In genomic region chr7:98164999-98165528, GRCm38 (mm10) we compare ENCODE assay signal across 8 mouse cellular contexts. TPM values are rescaled to one million over a fixed set of nuclear protein-coding genes. Genes with fewer than 3 reads are reported as not detected.
DNase-seq lines count a peak whose midpoint lies in the region; ATAC-seq and TF ChIP-seq lines count a peak whose summit lies in the region.

No protein-coding gene starts in this region.

- no peak overlapping the region for H3K4me3 ChIP-seq in embryonic fibroblast, embryonic 13.5 days (ENCODE audit: insufficient read depth, low read length)
- no peak overlapping the region for H3K4me3 ChIP-seq in intestine, embryonic 14.5 days (ENCODE audit: low read depth, low read length)
- H3K4me3 ChIP-seq in lung, adult 2 months (replicated peaks; ENCODE audit: extremely low read depth, low read depth, low read length): no peak overlapping the region
- no peak overlapping the region for H3K4me3 ChIP-seq in neural tube, embryonic 13.5 days

- H3K9me3 ChIP-seq in intestine, embryonic 14.5 days (ENCODE audit: control insufficient read depth, low read length): no peaks in the 10 kb centered on the region
- H3K9me3 ChIP-seq in neural tube, embryonic 13.5 days: no peaks in the 10 kb centered on the region

- 53% methylated on average over 10 of the region's 10 CpGs for WGBS in intestine, embryonic 14.5 days
- WGBS in lung, adult 2 months: 11% methylated on average over 10 of the region's 10 CpGs
- 40% methylated on average over 10 of the region's 10 CpGs for WGBS in neural tube, embryonic 13.5 days

- H3K27me3 ChIP-seq in intestine, embryonic 14.5 days (replicated peaks; ENCODE audit: control insufficient read depth, insufficient read depth, low read length): no peaks in the 10 kb centered on the region
- no peaks in the 10 kb centered on the region for H3K27me3 ChIP-seq in neural tube, embryonic 13.5 days

- no peak for ATAC-seq in intestine, embryonic 14.5 days (replicated peaks; ENCODE audit: low FRiP score, low TSS enrichment, low read depth)
- peak; percentile 25; the same call in 1 of the 2 replicates for ATAC-seq in neural tube, embryonic 13.5 days (ENCODE audit: low read depth)

- no peak overlapping the region for H3K9ac ChIP-seq in intestine, embryonic 14.5 days (ENCODE audit: low read length)
- peak overlapping the region; percentile 50; the same call in 1 of the 2 replicates for H3K9ac ChIP-seq in neural tube, embryonic 13.5 days

- TF ChIP-seq POLR2A in embryonic fibroblast, embryonic 13.5 days (IDR thresholded peaks at IDR 0.05; ENCODE audit: low read depth, low read length): no peak
- no peak for TF ChIP-seq POLR2A in lung, adult 2 months (IDR thresholded peaks at IDR 0.05; ENCODE audit: borderline replicate concordance, extremely low read depth, low read depth, low read length)

- H3K4me2 ChIP-seq in intestine, embryonic 14.5 days (ENCODE audit: low read length): no peak overlapping the region
- H3K4me2 ChIP-seq in neural tube, embryonic 13.5 days: no peak overlapping the region

- peak overlapping the region; percentile 11; the same call in 1 of the 2 replicates for H3K27ac ChIP-seq in embryonic fibroblast, embryonic 13.5 days (ENCODE audit: insufficient read depth, low read length)
- 0 out of 2 replicates have a peak overlapping the region, but pooled peaks have one; percentile 11 for H3K27ac ChIP-seq in intestine, embryonic 14.5 days (ENCODE audit: low read depth)
- H3K27ac ChIP-seq in neural tube, embryonic 13.5 days (replicated peaks): peak overlapping the region; percentile 67

- peaks cover 3% of the 10 kb centered on the region for H3K4me1 ChIP-seq in embryonic fibroblast, embryonic 13.5 days (ENCODE audit: control insufficient read depth, insufficient read depth, low read length)
- peaks cover 18% of the 10 kb centered on the region for H3K4me1 ChIP-seq in intestine, embryonic 14.5 days (replicated peaks; ENCODE audit: control insufficient read depth, insufficient read depth, low read length)
- peaks cover 39% of the 10 kb centered on the region for H3K4me1 ChIP-seq in lung, adult 2 months (ENCODE audit: control insufficient read depth, insufficient read depth, low read length)
- peaks cover 24% of the 10 kb centered on the region for H3K4me1 ChIP-seq in neural tube, embryonic 13.5 days (replicated peaks)

- DNase-seq in left cerebral cortex, postnatal 4 days: peak; percentile 38
- no peak for DNase-seq in left cerebral cortex, adult 11 months (ENCODE audit: low spot score)
- DNase-seq in intestine, embryonic 14.5 days (ENCODE audit: low spot score): no peak
- DNase-seq in lung, adult 2 months: no peak
- no peak for DNase-seq in right cerebral cortex, postnatal 10 days (ENCODE audit: low spot score in 2 of 2)
- no peak for DNase-seq in adrenal gland, postnatal 36 days

- no peak for TF ChIP-seq CTCF in embryonic fibroblast, embryonic 13.5 days (IDR thresholded peaks at IDR 0.05; ENCODE audit: borderline replicate concordance, insufficient read depth, low read length)
- 0 out of 2 replicates have a peak, but pooled peaks have one; percentile 7 for TF ChIP-seq CTCF in lung, adult 2 months (IDR thresholded peaks at IDR 0.05; ENCODE audit: insufficient read depth, low read length)

- intact Hi-C loops in left cerebral cortex, postnatal 4 days (cut with DNase I): loop anchor here (5.0 kb wide), 1 partner anchor 272 kb away; no protein-coding TSS in a partner anchor

- no peaks in the 10 kb centered on the region for H3K36me3 ChIP-seq in intestine, embryonic 14.5 days (ENCODE audit: control insufficient read depth, insufficient read depth, low read length)
- peaks cover 7% of the 10 kb centered on the region; the same call in 1 of the 2 replicates for H3K36me3 ChIP-seq in neural tube, embryonic 13.5 days

RNA-seq across cellular contexts. Expression of gene Capn5, which starts 13.0 kb away (rescaled TPM):
- 10 to 100 TPM; 51.0 to 52.2 TPM for total RNA-seq in left cerebral cortex, postnatal 4 days (2021)
- polyA plus RNA-seq in embryonic fibroblast, embryonic 13.5 days (2011; ENCODE audit: insufficient read length, low read depth, missing spikeins): 8.1 and 8.9 TPM in 2 replicates
- polyA plus RNA-seq in intestine, embryonic 14.5 days (2014; fragmentation: Nextera tagmentation; extraction: Ambion mirVana): 6.1 and 6.7 TPM in 2 replicates
- polyA plus RNA-seq in lung, adult 2 months (2012; rRNA removed): 19.0 and 22.2 TPM in 2 replicates
- polyA plus RNA-seq in neural tube, embryonic 13.5 days (2015; fragmentation: Nextera tagmentation; extraction: Ambion mirVana): 18.4 and 20.8 TPM in 2 replicates
- 1 to 10 TPM; 3.7 to 7.0 TPM for total RNA-seq in adrenal gland, postnatal 36 days (2021)

RNA-seq across cellular contexts. Expression of gene Omp, which starts 19.8 kb away (rescaled TPM):
- total RNA-seq in left cerebral cortex, postnatal 4 days (2021): 1 to 10 TPM; 1.4 to 2.1 TPM
- polyA plus RNA-seq in embryonic fibroblast, embryonic 13.5 days (2011; ENCODE audit: insufficient read length, low read depth, missing spikeins): 0.30 and 0.40 TPM in 2 replicates
- 0.47 TPM in 1 of 2 replicates, not detected in the other for polyA plus RNA-seq in intestine, embryonic 14.5 days (2014; fragmentation: Nextera tagmentation; extraction: Ambion mirVana)
- 0.26 and 0.32 TPM in 2 replicates for polyA plus RNA-seq in lung, adult 2 months (2012; rRNA removed)
- polyA plus RNA-seq in neural tube, embryonic 13.5 days (2015; fragmentation: Nextera tagmentation; extraction: Ambion mirVana): 0.45 and 0.60 TPM in 2 replicates
- 1 to 10 TPM in 1 of 2 experiments, under 1 TPM in 1; 0.20 to 3.1 TPM for total RNA-seq in adrenal gland, postnatal 36 days (2021)

RNA-seq across cellular contexts. Expression of gene B3gnt6, which starts 34.2 kb away (rescaled TPM):
- total RNA-seq in left cerebral cortex, postnatal 4 days (2021): under 1 TPM; 0.16 to 0.28 TPM
- polyA plus RNA-seq in embryonic fibroblast, embryonic 13.5 days (2011; ENCODE audit: insufficient read length, low read depth, missing spikeins): not detected in 2 replicates
- 0.12 TPM in 1 of 2 replicates, not detected in the other for polyA plus RNA-seq in intestine, embryonic 14.5 days (2014; fragmentation: Nextera tagmentation; extraction: Ambion mirVana)
- polyA plus RNA-seq in lung, adult 2 months (2012; rRNA removed): 1.5 and 2.1 TPM in 2 replicates
- polyA plus RNA-seq in neural tube, embryonic 13.5 days (2015; fragmentation: Nextera tagmentation; extraction: Ambion mirVana): 0.24 and 0.36 TPM in 2 replicates
- total RNA-seq in adrenal gland, postnatal 36 days (2021): 1 to 10 TPM in 1 of 2 experiments, under 1 TPM in 1; 0.20 to 3.2 TPM

RNA-seq across cellular contexts. Expression of gene Myo7a, which starts 45.7 kb away (rescaled TPM):
- total RNA-seq in left cerebral cortex, postnatal 4 days (2021): 10 to 100 TPM; 17.8 to 18.7 TPM
- polyA plus RNA-seq in embryonic fibroblast, embryonic 13.5 days (2011; ENCODE audit: insufficient read length, low read depth, missing spikeins): 31.4 and 48.8 TPM in 2 replicates
- polyA plus RNA-seq in intestine, embryonic 14.5 days (2014; fragmentation: Nextera tagmentation; extraction: Ambion mirVana): 16.3 and 17.2 TPM in 2 replicates
- 26.4 and 30.8 TPM in 2 replicates for polyA plus RNA-seq in lung, adult 2 months (2012; rRNA removed)
- polyA plus RNA-seq in neural tube, embryonic 13.5 days (2015; fragmentation: Nextera tagmentation; extraction: Ambion mirVana): 13.4 and 14.6 TPM in 2 replicates
- 100 to 1,000 TPM; 102 to 124 TPM for total RNA-seq in adrenal gland, postnatal 36 days (2021)

Comparison
In these comparisons a context has a peak if more than half of its experiments do, and no peak if none do; other contexts are left out.
1. H3K27ac ChIP-seq: peak in every context shown above with its lines; median percentile 67 in neural tube, embryonic 13.5 days; 11 in embryonic fibroblast, embryonic 13.5 days; 11 in intestine, embryonic 14.5 days.